Mouse (Mus musculus): ENCODE measurements at regions not wholly inside any gene's neighbourhood (a gene's known extent, or its start where the extent isn't known, plus 50 kb on each side); places are given as distances from the start of the nearest gene placed in this dataset.

DNA sequence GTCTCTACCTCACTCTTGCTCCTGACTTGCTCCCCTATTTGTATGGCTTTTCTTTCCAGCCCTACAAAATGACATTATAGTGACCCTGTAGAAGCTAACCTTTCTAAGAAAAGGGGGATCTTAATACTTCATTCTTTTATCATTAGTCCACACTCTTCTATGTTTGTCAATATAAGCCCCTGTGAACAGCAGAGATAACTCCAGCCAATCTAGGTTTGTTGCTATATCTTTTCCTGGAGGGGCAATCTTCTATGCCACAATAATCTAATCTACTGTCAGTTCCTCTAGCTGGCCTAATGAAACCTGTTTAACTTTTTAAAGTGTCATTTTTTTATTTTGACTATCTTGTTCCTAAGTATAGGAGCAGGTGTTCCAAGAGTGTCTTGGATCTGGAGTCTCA is 622.2 kb downstream of the Gbe1 start:
- no peak for DNase-seq

DNA sequence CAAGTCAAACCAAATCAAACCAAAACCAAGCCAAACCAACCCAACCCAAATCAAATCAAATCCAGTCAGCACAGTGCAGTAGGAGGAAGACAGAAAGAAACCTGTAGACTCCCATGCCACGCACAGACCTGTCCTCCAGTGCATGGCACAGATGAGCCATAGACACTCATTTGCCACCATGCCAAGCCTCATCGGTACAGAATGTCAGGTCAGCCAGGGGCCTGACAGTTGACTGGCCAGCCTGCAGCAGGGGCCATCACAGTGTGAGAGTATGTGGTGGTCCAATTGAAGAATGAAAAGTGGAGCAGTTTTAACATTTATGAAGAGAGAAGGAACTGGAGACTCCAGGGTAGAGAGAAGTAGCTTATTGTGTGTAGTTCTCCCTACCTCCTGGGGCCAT is 639.2 kb downstream of the Gbe1 start:
- DNase-seq, result no peak
